Mouse (Mus musculus) liver, embryonic 14.5 days (tissue): ENCODE results near the gene Olfr12. TPM values are rescaled to one million over a fixed set of nuclear protein-coding genes. Genes with fewer than 3 reads are reported as not detected.
A peak's percentile ranks its signal among the peaks of the same experiment; 100 is the strongest.

Experiments used
- ATAC-seq: fragments of 200-750 bp; cut with Nextera tagmentation; 2 replicates; pipeline ENCODE4 v1.8.0; 2017; ENCODE audit warnings: moderate number of reproducible peaks, mild to moderate bottlenecking, moderate library complexity; ENCODE audit not compliant: insufficient read depth
- DNase-seq, 3 experiments: peaks; one replicate each; pipeline ENCODE4 v3.0.0-alpha.2; 2012 to 2013; ENCODE audit warnings: low read depth in 3 of 3, low spot score in 3 of 3
- H3K27ac ChIP-seq: fragments of 300-500 bp; sonication (generic); 2 replicates; pipeline ENCODE4 v1.5.1; 2014; ENCODE audit warnings: moderate library complexity, mild to moderate bottlenecking, control low read depth, inconsistent platforms
- H3K27me3 ChIP-seq: fragments of 300-500 bp; sonication (generic); 2 replicates; pipeline ENCODE4 v1.6.1; 2014; ENCODE audit warnings: mild to moderate bottlenecking, low read length, moderate library complexity; ENCODE audit not compliant: control insufficient read depth, insufficient read depth
- H3K36me3 ChIP-seq: fragments of 300-500 bp; sonication (generic); replicated peaks from 2 replicates; pipeline ENCODE4 v1.6.1; 2014; ENCODE audit warnings: low read depth; ENCODE audit not compliant: control insufficient read depth, insufficient read depth
- H3K4me1 ChIP-seq, 2 experiments: fragments of 200-500 bp in 1 of 2; fragments of 300-500 bp in 1 of 2; sonication (generic) in 1 of 2; replicated peaks; 2 replicates each; pipeline ENCODE4 v1.6.1; 2012 to 2014; ENCODE audit warnings: antibody characterized with exemption in 1 of 2, inconsistent platforms in 1 of 2, low read length in 1 of 2; ENCODE audit not compliant: control insufficient read depth in 2 of 2, insufficient read depth in 2 of 2
- H3K4me2 ChIP-seq: fragments of 300-500 bp; sonication (generic); 2 replicates; pipeline ENCODE4 v1.6.1; 2014; ENCODE audit warnings: low read depth, mild to moderate bottlenecking, control low read depth, moderate library complexity
- H3K4me3 ChIP-seq, 2 experiments: fragments of 200-500 bp in 1 of 2; fragments of 300-500 bp in 1 of 2; sonication (generic) in 1 of 2; 2 replicates each; pipeline ENCODE4 v1.5.1; 2012 to 2014; ENCODE audit warnings: low read depth in 2 of 2, low read length in 2 of 2, mild to moderate bottlenecking in 2 of 2, control low read depth in 1 of 2, inconsistent platforms in 1 of 2, moderate library complexity in 1 of 2; ENCODE audit not compliant: insufficient read depth in 1 of 2
- H3K9ac ChIP-seq: fragments of 300-500 bp; sonication (generic); replicated peaks from 2 replicates; pipeline ENCODE4 v1.6.1; 2014; ENCODE audit warnings: mild to moderate bottlenecking, control low read depth, moderate library complexity
- H3K9me3 ChIP-seq: fragments of 300-500 bp; sonication (generic); 2 replicates; pipeline ENCODE4 v1.6.1; 2016; ENCODE audit warnings: low read length, mixed read lengths; ENCODE audit not compliant: control insufficient read depth
- CTCF ChIP-seq: IDR thresholded peaks from 2 replicates; pipeline ENCODE4 v1.5.1; 2016; ENCODE audit warnings: antibody characterized with exemption, low read depth, control low read depth
- EP300 ChIP-seq: IDR thresholded peaks from 2 replicates; pipeline ENCODE4 v1.6.1; 2016; ENCODE audit warnings: antibody characterized with exemption, low read depth
- WGBS: fragments of 180-500 bp; shearing (Covaris S2); extraction: QIAGEN DNeasy Blood & Tissue Kit; methylation state at CpG from one replicate; pipeline ENCODE4 v1.1.7; 2014; ENCODE audit not compliant: insufficient replicate concordance; 5-methylcytosine and 5-hydroxymethylcytosine counted together
- polyA plus RNA-seq, 2 experiments: library from polyadenylated mRNA; depleted of rRNA in 1 of 2; stranded (reverse) in 1 of 2; unstranded in 1 of 2; fragments of >200 nt; fragmentation: Nextera tagmentation in 1 of 2; extraction: Ambion mirVana in 1 of 2; gene quantifications; 2 replicates each; pipeline versions ENCODE4 v1.2.1 to v1.2.3; 2012 to 2014

The Olfr12 gene
- polyA plus RNA-seq, 2 experiments, result not detected

- Histone ChIP-seq H3K4me2 (peak overlapping the region; percentile 45), H3K27me3 (no peaks in the 10 kb centered on the region), H3K9ac (no peak overlapping the region), H3K4me3 (peak overlapping the region in 1 of 2 experiments; percentile 1; a peak in 1 of 4 replicates), H3K4me1 (peaks cover 0 to 6% of the 10 kb centered on the region in 2 experiments; a peak in 1 of 4 replicates), H3K36me3 (no peaks in the 10 kb centered on the region), H3K27ac (no peak overlapping the region), H3K9me3 (no peaks in the 10 kb centered on the region)
- DNase-seq, result no peak
- no peak for ATAC-seq
- no peak for TF ChIP-seq EP300
- WGBS, result 15% methylated on average over 10 of the region's 10 CpGs
Observed at GRCm38 (mm10) chr1:92648197-92648596, 30.6 kb downstream of the Olfr12 start.

GRCm38 (mm10) chr1:92648673-92649072 is 31.1 kb downstream of the Olfr12 start, which contains the start of gene Otos:
Otos (minus strand) TSS chr1:92648841.
- TF ChIP-seq CTCF, result peak; percentile 86
- no peak for TF ChIP-seq EP300
- DNase-seq, result peak; percentile 22 to 37 (median 28)
- Histone ChIP-seq H3K4me1 (peaks cover 0 to 6% of the 10 kb centered on the region in 2 experiments; a peak in 1 of 4 replicates), H3K27me3 (no peaks in the 10 kb centered on the region), H3K4me3 (peak within 1 kb of the TSS in 1 of 2 experiments; percentile 1; a peak in 1 of 4 replicates), H3K4me2 (peak within 1 kb of the TSS; percentile 45), H3K9ac (no peak within 1 kb of the TSS), H3K27ac (no peak within 1 kb of the TSS), H3K9me3 (no peaks in the 10 kb centered on the region), H3K36me3 (no peaks in the 10 kb centered on the region)
- 18% methylated on average over 8 of the region's 8 CpGs for WGBS
- ATAC-seq, result no peak

GRCm38 (mm10) chr1:92651467-92651866 is 33.9 kb downstream of the Olfr12 start:
- H3K36me3 ChIP-seq, result no peaks in the 10 kb centered on the region
- no peak overlapping the region for H3K9ac ChIP-seq
- no peak overlapping the region for H3K27ac ChIP-seq
- ATAC-seq (no peak), DNase-seq (no peak)
- H3K27me3 ChIP-seq, result no peaks in the 10 kb centered on the region
- H3K4me1 ChIP-seq, result peaks cover 0 to 6% of the 10 kb centered on the region in 2 experiments; a peak in 1 of 4 replicates
- H3K4me2 ChIP-seq, result no peak overlapping the region
- no peak overlapping the region for H3K4me3 ChIP-seq
- no peaks in the 10 kb centered on the region for H3K9me3 ChIP-seq
- whole genome bisulfite sequencing, result 54% methylated on average over 3 of the region's 3 CpGs
- no peak for TF ChIP-seq CTCF
- no peak for TF ChIP-seq EP300

GRCm38 (mm10) chr1:92653179-92653578 is 35.6 kb downstream of the Olfr12 start:
- no peaks in the 10 kb centered on the region for H3K36me3 ChIP-seq
- no peak for TF ChIP-seq CTCF
- TF ChIP-seq EP300, result no peak
- 68% methylated on average over 3 of the region's 3 CpGs for WGBS
- no peaks in the 10 kb centered on the region for H3K27me3 ChIP-seq
- no peak overlapping the region for H3K27ac ChIP-seq
- ATAC-seq (no peak), DNase-seq (no peak)
- no peak overlapping the region for H3K4me3 ChIP-seq
- H3K4me1 ChIP-seq, result 0 out of 4 replicates have a peak, but pooled peaks cover 0 to 2% of the 10 kb centered on the region in 2 experiments
- H3K9ac ChIP-seq, result no peak overlapping the region
- H3K4me2 ChIP-seq, result no peak overlapping the region
- H3K9me3 ChIP-seq, result no peaks in the 10 kb centered on the region

- Histone ChIP-seq H3K27ac (no peak overlapping the region), H3K27me3 (no peaks in the 10 kb centered on the region), H3K9me3 (no peaks in the 10 kb centered on the region), H3K4me3 (no peak overlapping the region), H3K9ac (no peak overlapping the region), H3K4me2 (no peak overlapping the region), H3K36me3 (no peaks in the 10 kb centered on the region), H3K4me1 (peaks cover 0 to 4% of the 10 kb centered on the region in 2 experiments; a peak in 2 of 4 replicates)
- DNase-seq, result no peak
- 42% methylated on average over 2 of the region's 2 CpGs for WGBS
- ATAC-seq, result no peak
- TF ChIP-seq CTCF (no peak), EP300 (no peak)
Observed at GRCm38 (mm10) chr1:92654676-92655075, 37.1 kb downstream of the Olfr12 start.
